Mouse (Mus musculus) CH12.LX (cell line): ENCODE results near the gene Prim2. TPM values are rescaled to one million over a fixed set of nuclear protein-coding genes. Genes with fewer than 3 reads are reported as not detected.

Experiments used
- DNase-seq: peaks from one replicate; pipeline ENCODE4 v3.0.0-alpha.2; 2013; ENCODE audit errors: extremely low read depth
- H3K27ac ChIP-seq: 2 replicates; pipeline ENCODE4 v1.5.1; 2012; ENCODE audit warnings: low read depth, mild to moderate bottlenecking, control low read depth, moderate library complexity; ENCODE audit not compliant: insufficient read depth
- H3K27me3 ChIP-seq: replicated peaks from 2 replicates; pipeline ENCODE3; 2012; ENCODE audit warnings: inconsistent platforms
- H3K36me3 ChIP-seq, 2 experiments: replicated peaks in 1 of 2; 2 replicates each; pipeline versions ENCODE3 to v1.6.1; 2012; ENCODE audit warnings: inconsistent platforms in 1 of 2, low read length in 1 of 2, mild to moderate bottlenecking in 1 of 2, mixed read lengths in 1 of 2, moderate library complexity in 1 of 2; ENCODE audit not compliant: control insufficient read depth in 1 of 2, insufficient read depth in 1 of 2
- H3K4me1 ChIP-seq, 2 experiments: 2 replicates each; pipeline ENCODE4 v1.6.1; 2012; ENCODE audit warnings: inconsistent platforms in 1 of 2, moderate library complexity in 1 of 2; ENCODE audit not compliant: insufficient read depth in 2 of 2, control insufficient read depth in 1 of 2
- H3K4me2 ChIP-seq: 2 replicates; pipeline ENCODE4 v1.6.1; 2012; ENCODE audit warnings: low read depth, mild to moderate bottlenecking, control low read depth; ENCODE audit not compliant: poor library complexity, insufficient read depth, severe bottlenecking
- H3K4me3 ChIP-seq, 3 experiments: fragments of 150-350 bp in 1 of 3; sonication (generic) in 1 of 3; replicated peaks in 1 of 3; 2 replicates each; pipeline versions ENCODE3 to v1.5.1; 2011 to 2012; ENCODE audit warnings: low read depth in 2 of 3, low read length in 2 of 3, mild to moderate bottlenecking in 2 of 3, moderate library complexity in 2 of 3, control low read depth in 1 of 3, improper control_type of control experiment in 1 of 3, inconsistent platforms in 1 of 3, mixed read lengths in 1 of 3; ENCODE audit not compliant: poor library complexity in 1 of 3
- H3K79me2 ChIP-seq: replicated peaks from 2 replicates; pipeline ENCODE4 v1.6.1; 2012; ENCODE audit warnings: mild to moderate bottlenecking, moderate library complexity; ENCODE audit not compliant: control insufficient read depth, poor library complexity, insufficient read depth, severe bottlenecking; ENCODE audit errors: extremely low read depth
- H3K9ac ChIP-seq: 2 replicates; pipeline ENCODE4 v1.6.1; 2012; ENCODE audit warnings: low read depth, mild to moderate bottlenecking, control low read depth, moderate library complexity; ENCODE audit not compliant: insufficient read depth
- H3K9me3 ChIP-seq: replicated peaks from 2 replicates; pipeline ENCODE3; 2012; ENCODE audit warnings: low read length, inconsistent platforms, mixed read lengths
- BHLHE40 ChIP-seq: IDR thresholded peaks from 2 replicates; pipeline ENCODE4 v1.6.1; 2011; ENCODE audit warnings: mild to moderate bottlenecking, low read depth, low read length, improper control_type of control experiment
- CHD1 ChIP-seq: IDR thresholded peaks from 2 replicates; pipeline ENCODE4 v1.6.1; 2012; ENCODE audit warnings: low read depth, low read length, improper control_type of control experiment, inconsistent platforms
- CHD2 ChIP-seq: IDR thresholded peaks from 2 replicates; pipeline ENCODE4 v1.6.1; 2011; ENCODE audit warnings: low read length, improper control_type of control experiment
- CTCF ChIP-seq, 2 experiments: IDR thresholded peaks in 1 of 2; conservative IDR thresholded peaks in 1 of 2; 2 replicates each; pipeline ENCODE4 v1.5.1; 2011 to 2012; ENCODE audit warnings: low read depth in 2 of 2, low read length in 2 of 2, improper control_type of control experiment in 1 of 2, inconsistent platforms in 1 of 2, mild to moderate bottlenecking in 1 of 2, moderate library complexity in 1 of 2
- E2F4 ChIP-seq: IDR thresholded peaks from 2 replicates; pipeline ENCODE4 v1.6.1; 2011; ENCODE audit warnings: low read depth, low read length, improper control_type of control experiment; ENCODE audit not compliant: insufficient replicate concordance
- ELF1 ChIP-seq: IDR thresholded peaks from 2 replicates; pipeline ENCODE4 v1.6.1; 2014; ENCODE audit warnings: low read depth, mild to moderate bottlenecking, inconsistent platforms, low read length, improper control_type of control experiment
- EP300 ChIP-seq: IDR thresholded peaks from 2 replicates; pipeline ENCODE4 v1.6.1; 2011; ENCODE audit warnings: low read length, improper control_type of control experiment
- IRF4 ChIP-seq: IDR thresholded peaks from 2 replicates; pipeline ENCODE4 v1.6.1; 2014; ENCODE audit warnings: low read depth, mild to moderate bottlenecking, inconsistent platforms, low read length, improper control_type of control experiment
- JUN ChIP-seq: IDR thresholded peaks from 2 replicates; pipeline ENCODE4 v1.6.1; 2011; ENCODE audit warnings: low read depth, mild to moderate bottlenecking, low read length, improper control_type of control experiment, moderate library complexity; ENCODE audit not compliant: insufficient read depth
- JUND ChIP-seq: conservative IDR thresholded peaks from 2 replicates; pipeline ENCODE4 v1.6.1; 2011; ENCODE audit warnings: low read depth, low read length, improper control_type of control experiment
- MAFK ChIP-seq: IDR thresholded peaks from 2 replicates; pipeline ENCODE4 v1.6.1; 2011; ENCODE audit warnings: low read length, improper control_type of control experiment; ENCODE audit not compliant: insufficient replicate concordance
- MAX ChIP-seq: IDR thresholded peaks from 2 replicates; pipeline ENCODE4 v1.6.1; 2011; ENCODE audit warnings: low read length, improper control_type of control experiment
- MEF2A ChIP-seq: IDR thresholded peaks from 2 replicates; pipeline ENCODE4 v1.6.1; 2014; ENCODE audit warnings: low read depth, mild to moderate bottlenecking, inconsistent platforms, low read length, improper control_type of control experiment, borderline replicate concordance
- NRF1 ChIP-seq: IDR thresholded peaks from 2 replicates; pipeline ENCODE4 v1.6.1; 2014; ENCODE audit warnings: low read depth, mild to moderate bottlenecking, inconsistent platforms, low read length, improper control_type of control experiment, moderate library complexity
- POLR2A ChIP-seq: IDR thresholded peaks from 2 replicates; pipeline ENCODE4 v1.6.1; 2011; ENCODE audit warnings: low read depth, mild to moderate bottlenecking, improper control_type of control experiment, low read length
- RCOR1 ChIP-seq: conservative IDR thresholded peaks from 2 replicates; pipeline ENCODE4 v1.6.1; 2012; ENCODE audit warnings: low read depth, mild to moderate bottlenecking, inconsistent platforms, low read length, improper control_type of control experiment
- SIN3A ChIP-seq: IDR thresholded peaks from 2 replicates; pipeline ENCODE4 v1.6.1; 2012; ENCODE audit warnings: low read length, improper control_type of control experiment, inconsistent platforms
- TBP ChIP-seq: conservative IDR thresholded peaks from 2 replicates; pipeline ENCODE4 v1.6.1; 2011; ENCODE audit warnings: low read depth, low read length, improper control_type of control experiment
- UBTF ChIP-seq: IDR thresholded peaks from 2 replicates; pipeline ENCODE4 v1.6.1; 2012; ENCODE audit warnings: low read depth, mild to moderate bottlenecking, inconsistent platforms, low read length, improper control_type of control experiment, moderate library complexity
- USF1 ChIP-seq: IDR thresholded peaks from 2 replicates; pipeline ENCODE4 v1.6.1; 2014; ENCODE audit warnings: low read depth, mild to moderate bottlenecking, inconsistent platforms, low read length, improper control_type of control experiment
- ZC3H11A ChIP-seq: IDR thresholded peaks from 2 replicates; pipeline ENCODE4 v1.6.1; 2012; ENCODE audit warnings: low read depth, mild to moderate bottlenecking, inconsistent platforms, low read length, improper control_type of control experiment
- ZKSCAN1 ChIP-seq: IDR thresholded peaks from 2 replicates; pipeline ENCODE4 v1.6.1; 2012; ENCODE audit warnings: low read depth, inconsistent platforms, low read length, improper control_type of control experiment, borderline replicate concordance
- ZMIZ1 ChIP-seq: IDR thresholded peaks from 2 replicates; pipeline ENCODE4 v1.6.1; 2012; ENCODE audit warnings: low read depth, mild to moderate bottlenecking, inconsistent platforms, low read length, improper control_type of control experiment
- dilution Hi-C: fragments of 300-500 bp; cut with MboI; formaldehyde crosslinking; loops from 2 replicates; pipeline ENCODE4 v1.14.3; 2020; ENCODE audit warnings: low sequenced_read_pairs; ENCODE audit not compliant: extremely low pct_unique_long_range_greater_than_20kb, extremely low pct_ligation_motif_present
- in situ Hi-C: fragments of 300-500 bp; cut with MboI; formaldehyde crosslinking; loops from 3 replicates; pipeline ENCODE4 v1.14.3; 2019; ENCODE audit warnings: low sequenced_read_pairs, low pct_ligation_motif_present, low pct_unique_long_range_greater_than_20kb, mixed read lengths
- polyA plus RNA-seq: library from polyadenylated mRNA; unstranded; fragments of >175 nt; gene quantifications from 2 replicates; pipeline ENCODE4 v1.2.1, GENCODE M21; 2012; ENCODE audit warnings: low read depth; ENCODE audit not compliant: insufficient read length
- total RNA-seq, 2 experiments: library from RNA; depleted of rRNA; stranded (reverse); fragments of 300-350 nt in 1 of 2; fragments of >200 nt in 1 of 2; gene quantifications; 2 replicates each; pipeline ENCODE4 v1.2.3; 2012 to 2014

Prim2 gene
- total and polyA plus RNA-seq, 3 experiments, result 41.3 to 72.6 (median 51.7) TPM

- dilution Hi-C loops (no loop called here), in situ Hi-C loops (no loop called here)
- Histone ChIP-seq H3K27me3 (no peaks in the 10 kb centered on the region), H3K4me3 (no peak overlapping the region), H3K9ac (no peak overlapping the region), H3K27ac (no peak overlapping the region), H3K79me2 (no peaks in the 10 kb centered on the region), H3K4me1 (peaks cover 0 to 1% of the 10 kb centered on the region in 2 experiments; a peak in 2 of 4 replicates), H3K9me3 (no peaks in the 10 kb centered on the region), H3K36me3 (peaks cover 3 to 42% of the 10 kb centered on the region in 2 experiments), H3K4me2 (no peak overlapping the region)
- TF ChIP-seq JUN (no peak), EP300 (no peak), ZC3H11A (no peak), MAFK (no peak), POLR2A (no peak), CTCF (conservative IDR thresholded peaks at IDR 0.05 in 1 of 2, IDR thresholded peaks at IDR 0.05 in 1 of 2; ENCODE audit: low read depth in 2 of 2, low read length in 2 of 2) (no peak), RCOR1 (no peak), USF1 (no peak), ZMIZ1 (no peak), MAX (no peak), BHLHE40 (no peak), NRF1 (no peak), MEF2A (no peak), SIN3A (no peak), IRF4 (no peak), CHD2 (no peak), JUND (no peak)
- DNase-seq, result no peak
Observed at GRCm38 (mm10) chr1:33502298-33502697, 167.3 kb downstream of the Prim2 start.

- in situ Hi-C loops, result no loop called here
- H3K4me3 ChIP-seq, result no peak overlapping the region
- TF ChIP-seq ELF1 (no peak), ZC3H11A (no peak), ZMIZ1 (no peak), E2F4 (no peak), CHD1 (no peak), ZKSCAN1 (no peak), CTCF (conservative IDR thresholded peaks at IDR 0.05 in 1 of 2, IDR thresholded peaks at IDR 0.05 in 1 of 2; ENCODE audit: low read depth in 2 of 2, low read length in 2 of 2) (no peak), UBTF (no peak), TBP (no peak)
- no peaks in the 10 kb centered on the region for H3K27me3 ChIP-seq
- no peak overlapping the region for H3K4me2 ChIP-seq
- H3K27ac ChIP-seq, result no peak overlapping the region
- no peak for DNase-seq
- no peaks in the 10 kb centered on the region for H3K79me2 ChIP-seq
- dilution Hi-C loops, result no loop called here
- peaks cover 6 to 50% of the 10 kb centered on the region in 2 experiments for H3K36me3 ChIP-seq
- H3K9me3 ChIP-seq, result no peaks in the 10 kb centered on the region
- peaks cover 1 to 22% of the 10 kb centered on the region in 2 experiments; a peak in 3 of 4 replicates for H3K4me1 ChIP-seq
- H3K9ac ChIP-seq, result no peak overlapping the region
Observed at GRCm38 (mm10) chr1:33500111-33500510, 169.5 kb downstream of the Prim2 start.
